Mouse (Mus musculus): ENCODE data around the gene Slc44a2. TPM values are rescaled to one million over a fixed set of nuclear protein-coding genes. Genes with fewer than 3 reads are reported as not detected.
A peak's percentile ranks its signal among the peaks of the same experiment; 100 is the strongest.

The Slc44a2 gene
- 230 to 297 TPM (median 259 TPM) in 3 replicates for total RNA-seq (2017)

- ATAC-seq (replicated peaks; ENCODE audit: insufficient number of reproducible peaks, low FRiP score, low TSS enrichment, poor library complexity, severe bottlenecking) = peak; percentile 64
These were observed at the start of gene Slc44a2 for GRCm38 (mm10) chr9:21320619-21321512. TSS of gene Slc44a2 (plus strand) at chr9:21320698.

DNA sequence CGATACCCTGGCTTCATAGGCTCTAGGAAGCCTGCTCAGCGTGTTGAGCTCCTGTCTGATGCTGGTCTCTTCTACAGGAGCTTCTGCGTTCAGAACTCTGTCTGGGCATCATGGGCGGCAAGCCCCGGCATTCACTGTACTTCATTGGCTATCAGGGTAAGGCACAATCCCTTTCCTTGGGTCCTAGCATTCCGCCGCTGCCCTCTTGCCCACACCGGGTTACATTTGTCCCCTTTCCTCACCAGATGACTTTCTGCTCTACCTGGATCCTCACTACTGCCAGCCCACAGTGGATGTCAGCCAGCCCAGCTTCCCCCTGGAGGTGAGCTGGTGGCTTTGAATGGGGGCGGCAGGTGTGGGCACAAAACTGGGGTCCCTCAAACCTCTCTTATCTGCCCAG is 48.1 kb upstream of the Slc44a2 start:
- no peak for ATAC-seq (replicated peaks; ENCODE audit: insufficient number of reproducible peaks, low FRiP score, low TSS enrichment, poor library complexity, severe bottlenecking)

GRCm38 (mm10) chr9:21273094-21273493 is 47.4 kb upstream of the Slc44a2 start:
- no peak for ATAC-seq (replicated peaks; ENCODE audit: insufficient number of reproducible peaks, low FRiP score, low TSS enrichment, poor library complexity, severe bottlenecking)

- no peak for ATAC-seq (replicated peaks; ENCODE audit: insufficient number of reproducible peaks, low FRiP score, low TSS enrichment, poor library complexity, severe bottlenecking)
These were observed 46.8 kb upstream of the Slc44a2 start for GRCm38 (mm10) chr9:21273520-21274228.

DNA sequence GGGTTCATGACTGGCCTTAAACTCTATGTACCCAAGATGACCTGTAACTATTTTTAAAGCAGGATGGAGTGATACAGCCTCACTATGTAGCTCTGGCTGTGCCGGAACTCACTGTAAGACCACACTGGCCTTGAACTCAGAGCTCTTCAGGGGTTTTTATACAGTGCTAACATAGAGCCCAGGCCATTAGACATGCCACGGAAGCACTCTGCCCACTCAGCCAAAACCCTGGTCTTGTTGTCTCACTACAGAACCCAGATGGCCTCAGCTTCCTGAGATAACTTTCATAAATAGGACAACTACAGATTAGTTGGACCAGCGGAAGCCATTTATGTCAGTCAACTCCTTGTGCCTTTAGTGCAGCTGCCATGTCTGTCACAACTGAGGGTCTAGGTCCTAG is 46.2 kb upstream of the Slc44a2 start:
- no peak for ATAC-seq (replicated peaks; ENCODE audit: insufficient number of reproducible peaks, low FRiP score, low TSS enrichment, poor library complexity, severe bottlenecking)

DNA sequence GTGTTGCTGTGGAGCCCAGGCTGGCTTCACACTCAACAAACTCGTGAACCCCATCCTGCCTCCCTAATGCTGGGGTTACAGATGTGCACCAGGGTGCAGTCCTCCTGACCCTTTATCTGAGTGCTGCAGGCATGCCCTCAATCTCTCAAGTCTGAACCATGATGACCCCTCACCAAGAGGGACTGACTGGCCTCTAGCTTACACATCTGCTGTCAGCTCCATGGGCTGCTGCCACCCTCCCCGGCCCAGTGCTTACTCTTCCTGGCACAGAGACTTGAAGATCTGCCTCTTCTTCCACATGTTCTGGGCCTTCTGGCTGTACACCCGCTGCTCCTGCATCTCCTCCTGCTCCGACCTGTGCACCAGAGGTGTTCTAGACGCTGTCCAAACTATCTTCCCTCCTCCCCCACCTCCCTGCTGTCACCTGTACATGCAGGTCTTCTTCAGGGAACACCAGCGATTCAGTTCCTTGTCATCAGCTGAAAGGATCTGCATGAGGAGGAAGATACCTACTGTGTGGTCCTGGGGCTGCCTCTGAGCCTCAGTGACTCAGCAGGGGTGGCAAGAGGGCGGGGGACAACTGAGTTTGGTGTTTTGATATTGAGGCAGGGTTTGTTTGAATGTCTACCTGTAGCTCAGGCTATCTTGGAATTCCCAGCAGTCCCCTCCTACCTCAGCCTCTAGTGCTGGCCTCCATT is 45.3 kb upstream of the Slc44a2 start:
- no peak for ATAC-seq (replicated peaks; ENCODE audit: insufficient number of reproducible peaks, low FRiP score, low TSS enrichment, poor library complexity, severe bottlenecking)

DNA sequence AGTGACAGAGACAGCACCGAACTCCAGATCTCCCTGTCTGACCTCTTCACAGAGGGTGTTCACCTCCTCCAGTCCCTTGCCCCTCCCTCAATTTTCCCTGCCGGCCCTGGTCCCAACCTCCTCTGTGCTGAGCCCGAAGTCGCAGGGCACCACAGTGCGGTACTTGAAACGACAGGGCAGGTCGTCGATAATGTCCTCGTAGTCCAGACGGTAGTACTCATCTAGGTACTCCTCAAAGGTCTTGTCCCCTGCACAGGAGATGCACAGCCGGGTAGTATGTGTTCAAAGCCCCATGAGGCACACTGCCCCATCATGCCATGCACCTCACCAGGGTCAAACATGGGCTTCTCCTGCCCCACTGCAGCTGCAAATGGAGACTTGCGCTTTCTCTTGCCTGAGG is 44.8 kb upstream of the Slc44a2 start:
- no peak for ATAC-seq (replicated peaks; ENCODE audit: insufficient number of reproducible peaks, low FRiP score, low TSS enrichment, poor library complexity, severe bottlenecking)

- ATAC-seq (replicated peaks; ENCODE audit: insufficient number of reproducible peaks, low FRiP score, low TSS enrichment, poor library complexity, severe bottlenecking) = no peak
These were observed 44.2 kb upstream of the Slc44a2 start for GRCm38 (mm10) chr9:21276307-21276706.

- ATAC-seq (replicated peaks; ENCODE audit: insufficient number of reproducible peaks, low FRiP score, low TSS enrichment, poor library complexity, severe bottlenecking) = no peak
These were observed 42.7 kb upstream of the Slc44a2 start for GRCm38 (mm10) chr9:21277776-21278175.

- ATAC-seq (replicated peaks; ENCODE audit: insufficient number of reproducible peaks, low FRiP score, low TSS enrichment, poor library complexity, severe bottlenecking) = no peak
These were observed 36.9 kb upstream of the Slc44a2 start for GRCm38 (mm10) chr9:21283591-21283990.

- no peak for ATAC-seq (replicated peaks; ENCODE audit: insufficient number of reproducible peaks, low FRiP score, low TSS enrichment, poor library complexity, severe bottlenecking)
These were observed 36.5 kb upstream of the Slc44a2 start for GRCm38 (mm10) chr9:21283994-21284393.

DNA sequence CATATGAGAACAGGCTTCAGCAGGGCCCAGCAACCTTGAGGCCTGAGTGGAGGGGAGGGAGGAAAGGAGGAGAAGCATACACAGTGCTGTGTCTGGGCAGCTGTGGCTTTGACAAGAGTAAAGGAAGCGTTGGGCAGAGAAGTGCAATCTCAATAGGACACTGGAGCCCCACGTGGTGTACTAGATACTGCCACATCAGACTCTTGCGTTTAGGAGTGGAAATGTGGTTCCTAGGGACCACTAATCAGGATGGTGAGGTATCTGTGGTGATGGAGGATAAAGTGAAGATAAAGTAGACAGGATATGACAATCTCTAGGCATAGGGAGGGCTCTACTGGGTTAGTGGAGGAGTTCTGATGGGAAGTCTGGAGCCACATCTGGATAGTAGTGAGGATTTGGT is 33.7 kb upstream of the Slc44a2 start:
- no peak for ATAC-seq (replicated peaks; ENCODE audit: insufficient number of reproducible peaks, low FRiP score, low TSS enrichment, poor library complexity, severe bottlenecking)

DNA sequence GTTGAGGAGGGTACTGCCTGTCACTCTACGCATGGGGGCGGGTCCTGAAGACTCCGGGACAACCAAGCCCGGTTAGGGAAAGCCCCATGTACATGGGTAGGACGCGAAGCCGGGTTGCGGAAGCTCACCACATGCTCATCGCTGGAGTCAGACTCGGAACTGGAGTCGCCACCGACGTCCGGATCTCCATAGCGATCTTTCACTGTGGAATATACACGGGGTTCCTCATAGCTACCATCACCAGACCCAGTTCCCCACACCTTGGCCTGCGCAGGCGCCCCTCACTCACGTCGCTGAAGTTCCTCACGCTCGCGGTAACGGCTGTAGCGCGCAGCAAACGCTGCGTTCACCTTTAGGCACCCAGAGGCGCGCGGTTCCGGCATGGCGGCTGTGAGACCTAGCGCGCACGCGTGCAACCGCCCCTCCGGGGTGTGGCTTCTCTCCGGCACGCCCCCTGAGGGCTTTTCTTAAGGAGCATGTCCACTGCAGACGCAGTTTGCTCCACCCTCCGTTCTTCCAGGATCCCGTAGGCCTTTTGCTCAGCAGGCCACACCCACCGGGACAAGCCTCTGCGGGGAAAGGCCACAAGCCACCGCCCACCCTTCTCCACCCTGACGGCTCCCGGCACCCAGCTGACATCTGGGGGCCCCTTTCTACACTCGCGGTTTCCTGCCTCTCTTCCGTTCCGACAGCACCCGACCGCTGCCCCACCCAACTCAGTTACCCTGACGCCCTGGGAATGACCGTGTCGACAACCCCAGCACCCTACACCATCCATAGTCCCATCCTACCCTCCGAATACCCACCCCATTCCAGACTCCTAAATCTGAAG is 32.7 kb upstream of the Slc44a2 start, which contains the start of gene Kri1:
Gene Kri1, minus strand, starts transcription at position 399 of the 832 bp plus-strand sequence.
- peak; percentile 79 for ATAC-seq (replicated peaks; ENCODE audit: insufficient number of reproducible peaks, low FRiP score, low TSS enrichment, poor library complexity, severe bottlenecking)

DNA sequence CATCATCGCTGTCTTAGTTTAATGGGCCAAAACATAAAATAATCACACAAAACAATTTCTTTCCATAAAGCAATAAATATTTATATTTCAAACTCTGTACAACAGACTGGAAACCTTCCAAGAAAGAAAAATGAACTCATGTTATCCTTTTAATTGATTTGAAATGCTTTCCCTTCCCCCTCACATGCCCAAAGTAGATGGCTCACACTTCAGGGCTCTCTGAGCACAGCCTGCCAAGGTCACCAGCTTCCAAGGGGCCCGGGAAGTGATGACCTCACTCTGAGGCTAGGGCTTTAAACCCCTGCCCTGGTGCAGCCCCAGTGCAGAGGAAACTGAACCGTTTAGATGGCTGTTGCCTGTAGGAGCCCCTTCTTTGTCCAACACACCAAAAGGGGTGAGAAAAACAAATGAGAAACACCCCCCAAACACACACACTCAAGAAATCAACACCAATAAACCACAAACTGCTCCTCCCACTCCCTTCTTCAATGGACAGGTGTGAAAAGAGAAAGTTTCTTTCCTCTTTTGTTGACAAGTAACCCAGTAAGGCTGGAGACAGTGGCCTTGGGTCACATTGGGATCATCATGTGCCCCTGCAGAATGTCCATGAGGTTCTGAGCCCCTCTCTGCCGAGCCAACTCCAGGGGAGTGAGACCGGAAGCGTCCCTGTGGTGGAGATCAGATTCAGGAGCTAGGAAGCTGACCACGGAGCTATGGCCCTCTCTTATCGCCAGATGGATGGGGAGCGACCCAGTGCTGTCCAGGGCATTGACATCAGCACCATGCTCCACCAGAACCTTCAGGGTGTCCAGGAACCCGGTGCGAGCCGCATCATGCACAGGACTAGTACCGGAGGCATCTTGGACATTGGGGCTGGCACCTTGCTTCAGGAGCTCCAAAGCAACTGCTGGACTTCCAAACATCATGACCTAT is 31.8 kb upstream of the Slc44a2 start:
- ATAC-seq (replicated peaks; ENCODE audit: insufficient number of reproducible peaks, low FRiP score, low TSS enrichment, poor library complexity, severe bottlenecking) = no peak

- ATAC-seq (replicated peaks; ENCODE audit: insufficient number of reproducible peaks, low FRiP score, low TSS enrichment, poor library complexity, severe bottlenecking) = no peak
These were observed 31.2 kb upstream of the Slc44a2 start for GRCm38 (mm10) chr9:21289337-21289671.

DNA sequence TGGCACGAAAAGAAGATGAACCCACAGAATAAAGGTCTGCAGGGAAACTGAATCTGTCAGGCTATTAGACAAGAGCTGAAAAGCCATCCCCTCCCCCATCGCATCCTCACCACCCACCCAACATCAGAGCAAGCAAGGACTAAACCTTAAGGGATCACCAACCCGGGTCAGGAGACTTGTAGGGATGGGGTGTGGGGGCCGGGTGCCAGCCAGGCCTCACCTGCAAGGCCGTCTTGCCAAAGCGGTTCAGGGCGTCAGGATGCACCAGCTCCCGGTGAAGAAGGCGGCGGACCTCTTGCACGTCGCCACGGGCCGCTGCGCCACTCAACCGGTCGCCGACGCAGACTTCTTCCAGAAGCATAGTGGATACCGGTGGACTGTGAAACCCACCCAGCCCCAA is 29.9 kb upstream of the Slc44a2 start:
- no peak for ATAC-seq (replicated peaks; ENCODE audit: insufficient number of reproducible peaks, low FRiP score, low TSS enrichment, poor library complexity, severe bottlenecking)

DNA sequence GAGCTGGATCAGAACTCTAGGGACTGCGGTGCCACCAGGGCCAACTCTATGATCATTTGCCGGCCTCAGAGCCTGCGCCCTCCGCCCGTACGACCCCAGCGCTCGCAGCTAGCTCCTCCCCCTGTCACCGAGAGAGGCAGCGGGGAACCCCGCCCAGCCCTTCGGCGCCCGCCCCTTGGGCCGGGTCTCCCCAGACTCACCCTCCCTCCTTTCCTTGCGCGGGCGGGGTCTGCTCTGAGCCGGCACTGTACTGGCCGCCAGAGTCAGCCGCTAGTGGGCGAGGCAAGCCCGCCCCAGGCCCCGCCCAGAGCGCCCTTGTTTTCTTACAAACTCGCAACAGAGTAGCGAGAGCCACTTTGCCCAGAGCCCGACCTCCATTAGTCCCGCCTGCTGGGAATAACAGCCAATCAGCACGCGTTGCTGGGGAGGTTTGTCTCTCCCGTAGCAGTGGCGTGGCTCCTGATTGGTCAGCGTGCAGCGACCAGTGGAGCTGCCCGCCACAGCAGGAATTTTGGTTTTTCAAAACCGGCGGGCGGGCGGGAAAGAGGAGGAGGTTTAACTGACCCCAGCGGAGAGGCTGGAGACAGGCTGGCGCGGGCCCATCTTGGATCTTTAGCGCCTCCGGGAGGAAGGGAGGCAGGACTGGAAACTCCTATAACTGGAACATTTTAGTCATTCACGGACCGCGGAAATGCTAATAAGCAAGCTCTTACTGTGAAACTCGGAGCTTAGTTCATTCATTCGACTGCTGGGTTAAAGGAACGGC is 29.3 kb upstream of the Slc44a2 start, which contains the start of gene Cdkn2d:
Gene Cdkn2d, minus strand, starts transcription at position 386 of the 766 bp plus-strand sequence.
- peak; percentile 80 for ATAC-seq (replicated peaks; ENCODE audit: insufficient number of reproducible peaks, low FRiP score, low TSS enrichment, poor library complexity, severe bottlenecking)
